Comparison of ENCODE assay signal across 21 mouse cellular contexts in genomic region chr17:65802026-65802425, GRCm38 (mm10).
"Had no signal": no experiment of that assay in that cellular context is flagged by ENCODE, and none has a peak within 500 bp of the region (broad histone marks: within the 10 kb centered on the region; RNA-seq: fewer than 3 reads in every experiment).

No protein-coding gene starts in this region.

- H3K4me2 ChIP-seq: lung, embryonic 14.5 days; midbrain, embryonic 12.5 days; midbrain, embryonic 15.5 days; neural tube, embryonic 12.5 days; neural tube, embryonic 15.5 days had no signal

- ATAC-seq: liver, postnatal 0 days; lung, postnatal 0 days; midbrain, embryonic 15.5 days had no signal

- DNase-seq: kidney, adult 2 months; kidney, postnatal 25 days; layer of hippocampus, adult 9-11 months; layer of hippocampus, postnatal 36 days; liver, postnatal 0 days; lung, embryonic 14.5 days; right cerebral cortex, adult 18-20 months; right cerebral cortex, postnatal 14 days; right cerebral cortex, postnatal 4 days; thymus, adult 18-20 months; thymus, postnatal 36 days had no signal

- H3K4me1 ChIP-seq: neural tube, embryonic 12.5 days had no signal

- H3K27ac ChIP-seq: kidney, postnatal 0 days; layer of hippocampus, adult 2 months; left cerebral cortex, adult 2 months; liver, embryonic 14.5 days; macrophage; midbrain, embryonic 12.5 days; midbrain, embryonic 15.5 days; neural tube, embryonic 12.5 days; neural tube, embryonic 15.5 days had no signal

- H3K27me3 ChIP-seq: midbrain, embryonic 12.5 days; midbrain, embryonic 15.5 days; neural tube, embryonic 12.5 days; neural tube, embryonic 15.5 days had no signal

- H3K4me3 ChIP-seq: layer of hippocampus, adult 2 months; left cerebral cortex, adult 2 months; midbrain, embryonic 12.5 days; midbrain, embryonic 15.5 days; neural tube, embryonic 12.5 days; neural tube, embryonic 15.5 days had no signal

- H3K9ac ChIP-seq: liver, embryonic 14.5 days; liver, postnatal 0 days; lung, embryonic 14.5 days; midbrain, embryonic 12.5 days; midbrain, embryonic 15.5 days; neural tube, embryonic 12.5 days; neural tube, embryonic 15.5 days had no signal

- H3K9me3 ChIP-seq: midbrain, embryonic 12.5 days; midbrain, embryonic 15.5 days; neural tube, embryonic 12.5 days; neural tube, embryonic 15.5 days had no signal
